Mouse (Mus musculus): ENCODE measurements around the gene Iqca.

The Iqca gene

GRCm38 (mm10) chr1:90131982-90132381, 21.2 kb downstream of the Iqca start:
- DNase-seq, result no peak

GRCm38 (mm10) chr1:90124561-90124960, 28.6 kb downstream of the Iqca start:
- no peak for DNase-seq

DNA sequence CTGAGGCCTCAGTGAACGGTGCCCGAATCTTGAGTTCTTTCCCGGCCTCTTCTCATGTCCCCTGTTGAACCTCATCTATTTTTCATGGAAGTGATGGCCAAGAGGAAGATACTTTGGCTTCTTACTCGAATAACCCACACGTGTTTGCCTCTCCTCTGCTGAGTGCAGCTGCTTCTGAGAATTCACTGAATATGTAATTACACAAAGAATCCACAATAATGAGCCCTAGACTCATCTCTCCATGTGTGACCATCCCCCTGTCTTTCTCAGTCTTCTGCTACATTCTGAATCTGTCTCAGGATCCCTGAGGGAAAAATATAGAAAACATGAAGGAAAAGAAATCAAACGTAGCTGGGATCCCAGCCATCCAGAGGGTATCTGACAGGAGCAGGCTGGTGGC, 32.5 kb downstream of the Iqca start:
- no peak for DNase-seq

- no peak for DNase-seq
These were observed 34.0 kb downstream of the Iqca start for GRCm38 (mm10) chr1:90119214-90119613.

DNA sequence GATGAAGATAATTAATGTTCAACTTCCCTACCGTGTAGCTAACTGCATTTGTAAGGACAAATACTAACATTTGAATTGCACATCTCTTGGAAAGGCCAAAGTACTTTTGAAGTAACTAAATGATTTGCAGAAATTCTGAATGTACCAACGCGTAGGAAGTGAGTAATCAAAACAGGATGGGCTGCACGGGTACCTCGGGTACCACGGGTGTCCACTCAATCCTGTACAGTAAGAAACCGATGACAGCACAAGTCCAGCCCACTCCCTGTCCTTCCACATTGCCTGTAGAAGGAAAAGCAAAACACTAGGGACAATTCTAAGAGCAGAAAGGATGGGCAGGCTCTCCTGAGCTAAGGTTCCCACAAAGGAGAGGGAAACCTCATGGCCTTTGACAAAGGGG, 36.0 kb downstream of the Iqca start:
- no peak for DNase-seq

- no peak for DNase-seq
These were observed 38.6 kb downstream of the Iqca start for GRCm38 (mm10) chr1:90114586-90114985.

- no peak for DNase-seq
These were observed 39.5 kb downstream of the Iqca start for GRCm38 (mm10) chr1:90113655-90114244.

DNA sequence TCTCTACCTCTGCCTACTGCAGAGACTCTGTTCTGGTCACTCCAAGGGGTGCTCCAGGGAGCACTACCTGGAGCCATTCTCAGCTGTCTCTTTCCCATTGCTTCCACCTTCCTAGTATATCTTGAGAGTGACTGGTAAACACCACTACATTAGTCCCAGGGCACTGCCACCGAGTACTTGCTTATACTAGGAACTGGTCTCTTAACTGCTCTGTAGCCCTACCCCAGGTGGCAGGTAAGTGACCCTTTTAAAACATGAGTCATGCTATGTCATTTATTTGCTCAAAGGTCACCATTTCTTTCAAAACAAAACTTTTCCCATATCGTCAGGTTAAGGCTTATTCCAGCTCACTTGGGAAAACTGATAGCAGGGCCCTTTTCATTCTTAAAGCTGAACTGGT, 40.5 kb downstream of the Iqca start:
- no peak for DNase-seq

GRCm38 (mm10) chr1:90111198-90111839, 41.9 kb downstream of the Iqca start:
- no peak for DNase-seq

GRCm38 (mm10) chr1:90103896-90104487, 49.2 kb downstream of the Iqca start:
- no peak for DNase-seq

DNA sequence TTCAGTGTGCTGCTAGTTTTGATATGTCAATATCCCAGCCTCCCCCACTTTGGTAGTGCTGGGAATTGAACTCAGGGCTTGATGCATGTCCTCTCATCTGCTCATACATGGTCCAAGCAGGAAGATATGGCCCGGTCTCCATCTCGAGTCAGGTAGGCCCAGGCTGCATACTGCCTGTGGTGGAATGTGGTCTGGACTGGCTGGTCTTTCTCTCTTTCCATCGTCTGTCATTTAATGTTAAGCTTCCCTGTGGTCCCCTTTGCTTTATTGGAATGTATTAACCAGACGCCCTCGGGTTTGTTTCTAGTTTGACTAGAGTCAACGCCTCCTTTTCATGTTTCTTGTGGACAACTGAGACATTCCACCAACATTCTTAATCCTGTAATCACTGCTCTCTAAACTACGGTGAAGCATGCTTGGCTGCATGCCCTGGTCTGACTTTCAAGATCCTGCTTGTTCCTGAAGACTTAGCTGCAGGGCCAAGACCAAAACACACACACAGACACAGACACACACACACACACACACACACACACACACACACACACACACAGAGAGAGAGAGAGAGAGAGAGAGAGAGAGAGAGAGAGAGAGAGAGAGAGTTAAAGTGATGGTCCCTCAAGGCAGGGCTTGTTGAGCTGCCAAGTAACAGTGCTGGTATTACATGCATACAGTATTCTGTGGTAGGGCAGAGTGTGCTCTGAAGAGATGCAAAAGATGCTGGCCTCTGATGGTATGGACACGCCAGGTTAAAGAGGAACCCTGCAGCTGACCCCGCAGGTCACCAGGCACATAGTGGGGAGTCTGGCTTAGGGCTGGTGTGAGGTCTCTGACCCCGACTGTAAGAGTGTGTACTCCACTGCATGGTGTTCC, 52.6 kb downstream of the Iqca start:
- DNase-seq, result no peak

DNA sequence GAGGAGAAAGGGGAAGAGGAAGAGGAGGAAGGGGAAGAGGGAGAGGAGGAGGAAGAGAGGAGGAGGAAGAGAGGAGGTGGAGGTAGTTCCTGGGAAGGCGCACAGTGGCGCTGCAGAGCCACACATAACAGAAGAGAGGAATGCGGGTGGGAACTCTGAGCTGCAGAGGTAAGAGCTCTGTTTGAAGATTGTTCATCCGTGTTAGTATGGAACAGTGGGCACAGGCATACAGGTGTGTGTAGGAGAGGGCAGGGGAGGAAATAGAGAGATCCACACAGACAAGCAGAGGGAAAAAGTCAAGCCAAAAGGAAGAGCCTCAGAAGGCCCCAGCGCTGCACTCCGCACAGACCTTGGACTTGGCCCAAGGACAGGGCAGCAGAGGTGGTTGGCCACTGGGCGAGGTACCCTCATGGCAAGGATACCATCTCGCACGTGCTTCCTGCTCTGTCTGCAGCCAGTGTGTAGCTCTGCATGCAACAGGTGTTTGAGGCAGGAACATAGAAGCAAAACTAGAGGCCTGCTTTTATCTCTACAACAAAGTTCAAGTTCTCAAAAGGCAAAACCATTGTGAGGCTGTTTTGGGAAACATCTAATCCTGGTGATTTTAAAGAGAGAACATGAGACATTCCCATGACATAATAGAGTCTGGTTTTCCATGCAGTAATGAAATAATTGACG, 60.2 kb downstream of the Iqca start:
- DNase-seq, result no peak

- no peak for DNase-seq
These were observed 64.8 kb downstream of the Iqca start for GRCm38 (mm10) chr1:90088192-90088990.

- DNase-seq, result no peak
These were observed 66.7 kb downstream of the Iqca start for GRCm38 (mm10) chr1:90086461-90086860.

GRCm38 (mm10) chr1:90085526-90086157, 67.6 kb downstream of the Iqca start:
- no peak for DNase-seq

DNA sequence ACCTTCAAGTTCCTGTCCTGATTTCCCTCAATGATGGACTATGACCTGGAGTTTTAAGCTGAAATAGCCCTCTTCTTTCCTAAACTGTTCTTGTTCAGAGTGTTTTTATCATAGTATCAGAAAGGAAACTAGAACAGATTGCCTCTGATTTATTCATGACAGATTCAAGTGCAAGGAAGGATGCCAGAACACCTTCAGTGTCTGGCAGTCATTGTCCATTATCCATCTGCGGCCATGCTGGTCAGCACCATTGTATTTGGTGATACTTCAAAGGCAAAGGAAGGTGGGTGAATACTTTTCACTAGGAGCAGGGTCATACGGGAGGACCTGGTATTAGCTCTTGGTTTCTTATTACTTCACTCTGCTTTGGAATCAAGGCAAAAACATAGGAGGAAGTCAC, 76.9 kb downstream of the Iqca start:
- no peak for DNase-seq

- no peak for DNase-seq
These were observed 78.4 kb downstream of the Iqca start for GRCm38 (mm10) chr1:90074779-90075178.

GRCm38 (mm10) chr1:90071812-90072580, 81.2 kb downstream of the Iqca start:
- no peak for DNase-seq

- DNase-seq, result peak; percentile 34 to 65
These were observed 92.6 kb downstream of the Iqca start for GRCm38 (mm10) chr1:90060599-90060998.

- DNase-seq, result no peak
These were observed 93.1 kb downstream of the Iqca start for GRCm38 (mm10) chr1:90060054-90060453.

- no peak for DNase-seq
These were observed 98.2 kb downstream of the Iqca start for GRCm38 (mm10) chr1:90054991-90055390.

All from cerebellum, adult 18-20 months (tissue).